Mouse (Mus musculus): ENCODE measurements around the gene Tomm5.
"Not testable (repeated sequence)": the region's sequence is repeated elsewhere in the genome, so short reads cannot be mapped to it uniquely, and the experiment has no call there.

Gene Tomm5

DNA sequence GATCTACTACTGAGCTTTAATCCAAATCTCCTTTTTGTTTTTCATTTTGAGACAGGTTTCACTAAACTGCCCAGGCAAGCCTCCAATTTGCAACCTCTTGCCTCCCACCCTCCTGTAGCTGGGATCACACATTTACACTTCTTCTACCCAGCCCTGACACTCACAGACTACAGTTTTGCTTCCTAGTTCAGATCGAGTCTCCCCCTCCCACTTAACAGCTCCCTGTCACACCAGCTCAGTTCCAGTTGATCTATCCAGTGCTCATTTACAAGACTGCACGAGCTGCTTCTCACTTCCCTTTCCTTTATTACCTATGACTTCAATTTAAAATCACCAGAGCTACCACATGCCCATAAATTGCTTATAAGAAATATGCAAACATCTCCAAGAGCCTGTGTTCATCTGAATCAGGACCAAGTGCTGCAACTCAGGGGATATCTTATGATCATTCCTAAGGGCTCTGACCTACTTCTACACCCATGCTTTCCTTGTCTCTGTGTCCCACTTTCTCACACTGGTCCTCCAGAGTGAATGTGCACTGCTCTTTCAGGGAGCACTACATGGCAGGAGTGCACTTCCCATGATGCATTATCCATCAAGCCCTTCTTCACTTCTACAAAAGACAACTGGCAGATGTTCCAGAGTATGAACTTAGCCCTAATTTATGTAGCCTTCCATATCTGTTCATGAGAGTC, 41.7 kb downstream of the Tomm5 start:
- DNase-seq (ENCODE audit: low spot score), result peak; percentile 69

DNA sequence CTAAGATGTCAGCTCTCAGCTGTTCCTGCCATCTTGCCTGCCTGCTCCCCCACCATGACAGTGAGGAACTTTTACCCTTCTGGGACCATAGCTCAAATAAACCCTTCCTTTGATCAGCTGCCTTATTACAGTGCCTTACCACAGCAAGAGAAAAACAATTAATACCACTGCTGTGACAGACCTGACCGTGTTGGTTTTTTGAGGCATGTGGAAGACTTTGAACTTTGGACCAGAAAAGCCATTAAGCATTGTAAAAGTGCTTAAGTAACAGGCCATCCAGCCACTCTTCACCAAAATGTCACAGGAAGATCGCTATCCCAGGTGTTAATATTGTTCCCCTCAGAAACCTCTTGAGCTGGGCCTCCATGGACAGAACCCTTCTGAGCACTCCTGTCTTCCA, 43.3 kb downstream of the Tomm5 start:
- no peak for DNase-seq (ENCODE audit: low spot score)

DNA sequence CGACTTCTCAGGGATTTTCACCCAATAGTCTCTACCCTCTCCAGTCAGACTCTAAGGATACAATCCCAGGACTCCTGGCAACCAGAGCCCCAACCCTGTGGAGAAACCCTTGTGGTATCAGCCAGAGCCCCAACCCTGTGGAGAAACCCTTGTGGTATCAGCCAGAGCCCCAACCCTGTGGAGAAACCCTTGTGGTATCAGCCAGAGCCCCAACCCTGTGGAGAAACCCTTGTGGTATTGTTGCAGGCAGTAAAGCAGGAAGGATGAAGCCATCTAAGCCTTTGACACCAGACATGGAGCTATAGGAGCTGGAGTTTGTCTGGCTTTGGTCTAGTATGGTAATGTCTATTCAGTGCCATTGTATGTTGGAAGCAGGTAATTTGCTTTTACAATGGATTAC, 44.1 kb downstream of the Tomm5 start:
- DNase-seq (ENCODE audit: low spot score), result not testable (repeated sequence)

DNA sequence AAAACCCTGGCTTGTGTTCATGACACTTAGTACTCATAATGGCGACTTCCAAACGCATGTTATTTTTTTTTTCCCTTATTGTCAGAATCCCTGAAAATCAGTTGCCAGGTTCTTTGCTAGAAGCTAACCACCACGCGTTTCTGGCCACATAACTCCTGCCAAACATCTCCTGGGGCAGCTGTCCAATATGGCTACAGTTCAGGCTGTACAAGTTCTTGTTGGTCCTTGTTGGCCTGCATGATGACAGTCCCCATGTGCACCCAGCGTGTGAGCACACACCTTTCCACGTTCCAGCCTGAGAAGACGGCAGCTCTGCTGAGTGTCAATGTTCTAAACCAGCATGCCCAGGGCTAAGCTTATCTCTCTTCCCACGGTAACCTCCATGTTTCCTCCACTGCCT, 52.5 kb downstream of the Tomm5 start:
- DNase-seq (ENCODE audit: low spot score), result no peak
